Mouse (Mus musculus) adrenal gland, postnatal 36 days (tissue): ENCODE measurements around the gene Efna1. TPM values are rescaled to one million over a fixed set of nuclear protein-coding genes. Genes with fewer than 3 reads are reported as not detected.
A peak's percentile ranks its signal among the peaks of the same experiment; 100 is the strongest.

Experiments used
- DNase-seq, 2 experiments: peaks; one replicate each; pipeline ENCODE4 v3.0.0; 2021; ENCODE audit warnings: mixed read lengths in 1 of 2
- long read RNA-seq, 2 experiments: library from polyadenylated mRNA; stranded (forward); transcript quantifications; one replicate each; pipeline ENCODE4 v2.0.0; 2021; ENCODE audit warnings: borderline sequencing depth in 2 of 2
- total RNA-seq, 2 experiments: library from RNA; stranded (reverse); gene quantifications; 2 replicates each; pipeline ENCODE4 v1.2.3; 2021

Efna1 gene
- total RNA-seq = 10 to 100 TPM in 1 of 2 experiments, 1 to 10 TPM in 1; 9.8 to 12.5 TPM
- long read RNA-seq, experiment 1, transcript Efna1-201 (5 exons, 1,480 nt) = major isoform, 14 of 17 reads
- long read RNA-seq, experiment 1, partial matches to known transcripts = 2 of 17 reads
- long read RNA-seq, experiment 1, other reads (novel, unspliced or antisense) = 1 of 17 reads
- long read RNA-seq, experiment 2, transcript Efna1-201 (5 exons, 1,480 nt) = major isoform, 5 of 5 reads
- long read RNA-seq, experiment 2, partial matches to known transcripts = 0 of 5 reads
- long read RNA-seq, experiment 2, other reads (novel, unspliced or antisense) = 0 of 5 reads

- peak; percentile 51 to 63 for DNase-seq
Observed at GRCm38 (mm10) chr3:89280606-89281511, at the start of gene Efna1. TSS of gene Efna1 (minus strand) at chr3:89281142.

DNA sequence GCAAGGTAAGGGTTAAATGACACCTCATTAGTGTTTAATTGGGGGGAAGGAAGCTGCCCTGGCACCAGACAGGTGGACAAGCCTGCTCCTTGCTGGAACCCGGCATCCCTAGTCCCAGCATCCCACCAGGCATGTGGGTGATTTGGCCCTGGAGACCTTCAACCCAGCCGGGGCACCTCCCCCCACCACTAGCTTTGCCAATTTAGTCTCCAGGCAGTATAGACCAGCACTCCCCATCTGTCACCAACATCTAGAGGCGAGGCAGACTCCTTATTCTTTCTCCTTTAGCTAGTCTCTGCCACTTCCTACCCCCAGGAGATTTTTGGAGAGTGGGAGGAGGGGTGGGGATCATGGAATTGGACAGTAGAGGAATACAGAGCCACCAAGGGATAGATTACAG lies 49.4 kb upstream of the Efna1 start:
- no peak for DNase-seq

DNA sequence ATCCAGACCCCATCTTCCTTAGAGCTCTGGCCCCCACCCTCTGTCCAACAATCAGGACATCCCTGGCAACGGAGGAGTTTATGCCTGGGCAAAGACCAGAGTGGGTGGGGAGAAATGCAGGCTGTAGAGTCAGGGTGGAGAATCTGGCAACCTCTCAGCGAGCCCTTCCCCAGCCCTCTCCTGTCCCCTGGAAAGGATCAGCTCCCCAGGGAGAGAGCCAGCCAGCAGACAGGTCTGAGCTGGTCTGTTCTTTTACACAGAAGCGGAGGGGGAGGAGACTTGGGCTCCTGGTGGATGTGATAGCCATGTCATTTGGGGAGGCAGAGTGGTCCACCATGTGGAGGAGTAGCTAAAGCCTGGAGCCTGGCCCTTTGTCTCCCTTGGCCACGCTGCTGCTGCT lies 47.7 kb upstream of the Efna1 start:
- no peak for DNase-seq

DNA sequence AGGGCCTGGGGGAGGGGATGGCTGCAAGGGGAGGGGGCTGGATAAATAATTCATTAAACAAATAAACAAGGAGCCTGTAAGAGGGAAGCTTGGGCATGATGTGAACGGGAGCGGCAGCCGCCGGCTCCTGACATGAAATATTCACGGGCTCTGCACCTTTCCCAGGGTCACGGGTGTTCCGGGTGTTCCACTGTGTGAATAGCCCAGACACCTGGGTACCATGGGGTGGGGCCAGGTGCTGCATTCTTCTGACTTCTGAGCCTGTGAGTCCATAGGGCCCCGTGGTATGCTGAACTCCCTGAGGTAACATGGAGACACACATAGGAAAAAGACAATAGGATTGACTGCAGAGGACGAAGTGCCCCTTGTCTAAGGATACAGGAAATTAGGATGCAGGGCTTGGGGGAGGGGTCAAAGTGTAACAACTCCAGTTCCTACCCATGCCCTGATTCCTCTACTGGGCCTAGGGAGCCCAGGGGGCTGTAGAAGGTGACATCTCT lies 46.5 kb upstream of the Efna1 start:
- DNase-seq = no peak

- DNase-seq = no peak
Observed at GRCm38 (mm10) chr3:89325882-89326281, 44.9 kb upstream of the Efna1 start.

GRCm38 (mm10) chr3:89322514-89323165 lies 41.7 kb upstream of the Efna1 start, which contains the start of gene Efna3:
TSS of gene Efna3 (minus strand) at chr3:89322965.
- peak; percentile 85 to 86 for DNase-seq

- DNase-seq = no peak
Observed at GRCm38 (mm10) chr3:89322131-89322500, 41.2 kb upstream of the Efna1 start.

DNA sequence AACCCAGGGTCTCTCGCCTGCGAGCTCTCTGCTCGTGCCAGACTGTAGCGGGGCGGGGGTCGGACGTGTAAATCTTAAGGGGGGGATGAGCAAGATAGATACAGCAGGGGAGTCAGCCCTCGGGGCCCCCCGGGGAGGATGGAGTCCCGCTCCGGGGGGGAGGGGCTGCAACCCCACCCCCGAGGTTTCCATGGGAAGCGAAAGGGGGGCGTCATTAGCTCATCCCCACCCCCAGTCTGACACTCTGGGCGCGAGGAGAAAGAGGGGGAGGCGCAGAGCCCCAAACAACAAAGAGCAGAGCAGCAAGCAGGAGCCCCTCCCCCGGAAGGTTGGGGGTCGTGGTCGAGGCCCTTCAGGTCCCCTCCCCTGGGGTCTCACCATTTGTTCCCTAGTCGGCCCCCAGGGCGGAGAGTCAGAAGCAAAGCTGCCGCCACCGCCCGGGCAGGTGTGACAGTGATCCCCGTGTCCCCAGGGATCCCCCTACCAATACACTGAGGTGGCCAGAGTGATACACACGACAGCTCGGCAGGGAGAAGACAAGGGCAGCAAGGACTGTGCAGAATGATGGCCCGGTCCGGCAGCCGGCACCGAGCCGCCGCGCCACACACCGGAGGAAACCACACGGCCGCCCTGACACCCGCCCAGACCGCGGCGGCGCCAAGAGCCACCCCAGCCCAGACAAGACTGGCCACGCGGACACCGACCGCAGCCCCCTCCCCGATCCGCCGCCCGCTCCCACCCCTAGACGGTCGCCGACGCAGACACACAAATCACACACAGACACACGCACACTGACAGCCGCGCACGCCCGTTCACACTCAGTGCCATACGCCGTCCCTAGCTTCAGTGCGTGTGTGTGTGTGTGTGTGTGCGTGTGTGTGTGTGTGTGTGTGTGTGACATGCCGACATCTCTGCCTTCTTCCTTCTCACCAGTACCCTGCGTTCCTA lies 40.5 kb upstream of the Efna1 start:
- DNase-seq = peak; percentile 42 to 48

DNA sequence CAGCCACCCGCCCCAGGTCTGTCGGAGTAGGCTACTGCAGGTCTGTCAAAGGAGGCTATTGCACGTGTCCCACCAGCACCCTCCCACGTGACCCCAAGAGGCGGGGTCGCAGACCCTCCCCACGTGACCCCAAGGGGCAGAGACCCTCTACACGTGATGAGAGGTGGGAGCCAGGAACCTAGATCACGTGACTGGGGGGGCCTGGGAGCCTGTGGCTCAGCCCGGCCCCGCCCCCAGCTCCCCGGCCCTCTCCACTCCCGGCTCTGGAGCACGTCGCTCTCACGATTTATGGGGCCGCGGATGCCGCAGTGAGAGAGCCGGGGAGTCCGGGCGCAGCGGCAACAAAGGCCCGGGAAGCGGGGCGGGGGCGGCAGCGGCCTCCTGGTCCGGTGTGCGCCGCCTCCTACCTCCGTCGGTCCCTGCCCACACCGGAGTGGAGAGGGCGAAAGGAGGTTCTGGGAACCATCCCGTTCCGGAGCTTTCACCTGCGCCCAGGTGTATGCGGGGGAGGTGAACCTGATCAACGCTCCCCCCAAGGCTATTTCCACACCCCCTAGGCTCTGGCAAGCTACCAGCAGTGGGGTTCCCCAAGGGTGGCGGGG lies 39.7 kb upstream of the Efna1 start:
- peak; percentile 62 to 66 for DNase-seq

- peak in 1 of 2 experiments; percentile 13 for DNase-seq
Observed at GRCm38 (mm10) chr3:89319591-89320350, 38.8 kb upstream of the Efna1 start.

DNA sequence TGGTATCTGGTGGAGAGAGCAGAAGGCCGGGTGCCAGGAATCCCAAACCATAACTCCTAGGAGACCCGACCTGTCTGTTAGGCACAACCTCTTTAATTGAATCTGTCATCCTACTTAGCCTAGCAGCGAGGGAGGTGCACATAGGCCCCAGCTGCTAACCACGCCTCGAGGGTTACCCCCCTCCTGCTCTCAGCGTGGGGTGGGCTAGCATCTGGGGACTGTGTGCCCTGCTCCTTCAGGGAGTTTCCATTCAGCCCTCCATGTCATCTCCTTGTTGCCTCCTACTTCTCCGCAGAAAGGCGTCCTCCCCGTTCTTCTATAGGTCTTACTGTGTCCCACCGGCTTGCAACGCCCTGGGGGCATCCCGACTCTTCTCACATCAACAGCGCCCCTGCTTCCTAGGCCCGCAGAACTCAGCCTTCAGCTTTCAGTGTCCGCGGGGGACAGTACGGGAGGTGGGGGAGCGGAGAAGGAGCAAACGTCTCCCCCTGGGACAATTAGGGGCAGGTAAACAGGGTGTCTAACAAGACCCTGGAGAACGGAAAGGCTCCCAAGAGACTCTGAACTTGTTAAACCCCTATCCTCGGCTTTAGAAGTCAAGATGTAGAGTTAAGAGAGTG lies 38.1 kb upstream of the Efna1 start:
- no peak for DNase-seq

DNA sequence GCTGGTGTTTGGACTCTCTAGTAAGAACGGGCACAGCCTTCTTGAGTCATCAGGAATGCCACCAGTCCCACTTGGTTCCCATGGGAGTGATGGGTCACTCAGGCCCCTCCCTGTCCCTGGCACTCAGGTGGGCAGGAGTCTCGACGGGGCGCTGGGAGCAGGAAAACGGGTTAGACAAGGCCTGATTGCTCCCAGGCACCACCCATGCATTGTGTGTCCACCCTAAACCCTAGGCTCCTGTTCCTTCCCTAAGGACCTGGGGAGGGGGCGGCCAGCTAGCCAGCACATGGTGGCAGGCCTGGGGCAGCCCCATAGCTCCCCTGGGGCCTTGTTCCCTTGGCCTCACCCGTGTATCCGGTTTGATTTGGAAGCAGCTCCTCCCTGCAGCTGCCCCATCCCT lies 37.4 kb upstream of the Efna1 start:
- no peak for DNase-seq

- no peak for DNase-seq
Observed at GRCm38 (mm10) chr3:89317246-89317645, 36.3 kb upstream of the Efna1 start.

DNA sequence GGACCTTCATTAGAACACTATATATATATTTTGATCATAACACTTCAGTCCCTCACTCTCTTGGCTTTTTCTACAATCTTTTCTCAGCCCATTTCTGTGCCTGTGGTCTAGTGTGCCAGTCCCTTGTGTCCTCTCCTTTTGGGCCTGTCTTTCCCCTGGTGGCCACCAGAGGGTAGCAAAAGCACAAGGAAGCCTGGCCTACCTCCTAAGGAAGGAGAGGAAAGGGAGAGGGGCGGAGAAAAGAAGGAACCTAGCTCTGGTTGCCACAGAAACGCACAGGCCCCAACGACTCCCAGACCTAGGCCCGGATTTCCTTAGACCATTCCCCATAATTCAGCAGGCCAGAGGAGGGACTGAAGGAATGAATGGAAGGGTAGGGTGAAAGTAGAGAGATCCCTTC lies 35.9 kb upstream of the Efna1 start:
- DNase-seq = peak; percentile 84 to 87

DNA sequence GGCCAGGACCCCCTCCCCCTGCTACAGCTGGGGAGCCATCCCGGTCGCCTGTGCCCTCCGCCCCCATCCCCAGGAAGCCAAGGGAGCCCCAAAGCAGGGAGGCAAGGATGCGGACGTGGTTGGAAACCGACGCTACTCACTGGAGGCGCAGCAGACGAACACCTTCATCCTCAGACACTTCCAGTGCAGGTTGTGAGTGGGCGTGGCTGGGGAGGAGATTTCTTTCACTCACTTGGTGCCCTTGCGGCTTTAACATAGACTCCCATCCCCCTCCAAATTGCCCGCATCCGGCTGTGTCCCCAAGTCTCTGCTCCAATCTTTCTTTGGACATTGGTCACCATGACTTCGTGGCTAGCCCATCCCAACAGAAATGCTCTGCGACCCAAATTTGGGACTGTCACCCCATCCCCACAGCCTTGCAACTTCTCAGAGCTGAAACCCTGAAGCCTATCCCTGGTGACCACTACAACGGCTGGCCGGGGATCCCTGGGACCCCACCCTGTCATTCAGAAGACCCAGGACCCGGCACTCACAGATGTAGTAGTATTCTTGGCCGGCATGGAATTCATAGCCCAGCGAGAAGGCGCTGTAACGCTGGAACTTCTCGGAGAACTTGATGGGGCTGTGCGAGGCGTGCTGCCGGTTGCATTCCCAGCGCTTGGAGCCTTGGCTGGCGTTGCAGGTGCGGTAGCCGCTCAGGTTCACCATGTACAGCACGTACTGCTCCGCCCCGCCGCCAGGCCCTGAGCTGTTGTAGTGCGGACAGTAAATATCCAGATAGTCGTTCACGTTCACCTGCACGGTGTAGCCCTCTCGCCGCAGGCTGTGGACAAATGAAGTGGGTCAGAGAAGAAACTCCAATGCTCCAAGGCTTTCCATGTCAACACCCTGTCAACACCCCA lies 35.2 kb upstream of the Efna1 start:
- no peak for DNase-seq

DNA sequence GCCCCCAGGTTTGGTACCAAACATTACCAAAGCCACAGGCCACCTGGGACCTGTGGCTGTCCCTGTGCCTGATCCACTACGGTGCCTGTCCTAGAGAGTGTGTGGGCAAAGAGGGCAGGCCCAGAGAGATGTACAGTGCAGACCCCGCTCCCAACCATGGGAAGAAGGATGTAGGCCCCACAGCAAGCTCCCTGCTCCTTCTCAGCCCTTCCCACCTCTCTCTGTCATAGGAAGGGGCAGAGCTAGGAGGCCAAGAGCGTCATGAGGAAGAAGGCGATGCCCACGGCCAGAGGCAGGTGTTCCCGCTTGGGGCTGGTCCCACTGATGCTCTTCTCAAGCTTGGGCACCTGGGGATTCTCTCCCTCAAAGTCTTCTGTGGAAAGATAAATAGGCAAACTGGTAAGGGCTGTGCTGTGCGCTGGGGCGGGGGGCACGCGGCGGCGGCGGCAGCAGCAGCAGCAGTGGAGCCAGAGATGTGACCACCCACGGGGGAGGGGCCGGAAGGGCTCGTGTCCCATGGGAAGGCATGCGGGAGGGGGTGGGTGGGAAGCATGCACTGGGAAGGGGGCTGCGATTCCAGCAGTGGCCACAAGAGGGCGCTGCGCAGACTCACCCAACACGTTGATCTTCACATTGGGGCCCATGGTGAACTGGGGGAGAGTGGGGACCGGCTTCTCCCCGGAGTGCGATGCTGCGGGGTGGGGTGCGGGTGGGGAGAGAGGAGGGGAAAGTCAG lies 34.4 kb upstream of the Efna1 start:
- DNase-seq = peak; percentile 76 to 85

- no peak for DNase-seq
Observed at GRCm38 (mm10) chr3:89314791-89315190, 33.8 kb upstream of the Efna1 start.

GRCm38 (mm10) chr3:89314340-89314739 lies 33.4 kb upstream of the Efna1 start:
- no peak for DNase-seq
